Mouse (Mus musculus) erythroblast, embryonic 14.5 days (primary cell): Measurements from ENCODE around the gene Ppa2. TPM values are rescaled to one million over a fixed set of nuclear protein-coding genes. Genes with fewer than 3 reads are reported as not detected.

Experiments
- H3K27me3 ChIP-seq: 2 replicates; pipeline ENCODE4 v1.6.1; 2012; ENCODE audit warnings: inconsistent platforms; ENCODE audit not compliant: control insufficient read depth
- H3K36me3 ChIP-seq: 2 replicates; pipeline ENCODE4 v1.6.1; 2012; ENCODE audit warnings: mild to moderate bottlenecking, inconsistent platforms; ENCODE audit not compliant: control insufficient read depth
- H3K4me1 ChIP-seq: 2 replicates; pipeline ENCODE4 v1.6.1; 2012; ENCODE audit warnings: inconsistent platforms; ENCODE audit not compliant: control insufficient read depth
- H3K4me3 ChIP-seq: replicated peaks from 2 replicates; pipeline ENCODE3; 2012; ENCODE audit warnings: moderate library complexity, mild to moderate bottlenecking, inconsistent platforms
- H3K9me3 ChIP-seq: 2 replicates; pipeline ENCODE4 v1.6.1; 2012; ENCODE audit warnings: low read length, inconsistent platforms, mixed read lengths; ENCODE audit not compliant: control insufficient read depth
- GATA1 ChIP-seq: IDR thresholded peaks from 2 replicates; pipeline ENCODE4 v1.6.1; 2012; ENCODE audit warnings: low read length, inconsistent platforms, mixed read lengths
- TAL1 ChIP-seq: IDR thresholded peaks from 3 replicates; pipeline ENCODE4 v1.6.1; 2012; ENCODE audit warnings: low read length, inconsistent platforms, mixed read lengths
- polyA plus RNA-seq: library from polyadenylated mRNA; stranded (reverse); fragments of >175 nt; gene quantifications from 2 replicates; pipeline ENCODE4 v1.2.3, GENCODE M21; 2012

The Ppa2 gene
- polyA plus RNA-seq, 1 experiment: 1.5 TPM

DNA sequence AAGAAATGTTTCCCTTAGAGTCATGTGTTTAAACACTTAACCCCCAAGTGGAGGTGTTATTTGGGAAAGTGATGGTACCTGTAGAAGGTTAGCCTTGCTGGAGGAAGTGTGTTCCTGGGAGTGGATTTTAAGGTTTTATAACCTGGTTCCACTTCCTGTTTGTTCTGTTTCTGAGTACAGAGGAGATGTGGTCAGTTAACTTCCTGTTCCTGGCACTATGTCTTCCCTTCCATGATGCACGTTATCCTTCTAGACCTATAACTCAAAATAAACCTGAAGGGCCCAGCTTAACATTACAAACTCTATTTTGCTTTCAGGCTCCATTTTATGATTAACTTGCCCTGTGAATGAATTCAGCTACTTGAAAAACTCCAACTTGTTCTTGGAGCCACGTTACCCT is 84.6 kb downstream of the Ppa2 start:
- Histone ChIP-seq H3K4me1 (no peaks in the 10 kb centered on the region), H3K36me3 (no peaks in the 10 kb centered on the region), H3K27me3 (no peaks in the 10 kb centered on the region), H3K9me3 (peaks cover 1% of the 10 kb centered on the region; the same call in 1 of the 2 replicates), H3K4me3 (no peak overlapping the region)
- TF ChIP-seq GATA1: no peak
- no peak for TF ChIP-seq TAL1

DNA sequence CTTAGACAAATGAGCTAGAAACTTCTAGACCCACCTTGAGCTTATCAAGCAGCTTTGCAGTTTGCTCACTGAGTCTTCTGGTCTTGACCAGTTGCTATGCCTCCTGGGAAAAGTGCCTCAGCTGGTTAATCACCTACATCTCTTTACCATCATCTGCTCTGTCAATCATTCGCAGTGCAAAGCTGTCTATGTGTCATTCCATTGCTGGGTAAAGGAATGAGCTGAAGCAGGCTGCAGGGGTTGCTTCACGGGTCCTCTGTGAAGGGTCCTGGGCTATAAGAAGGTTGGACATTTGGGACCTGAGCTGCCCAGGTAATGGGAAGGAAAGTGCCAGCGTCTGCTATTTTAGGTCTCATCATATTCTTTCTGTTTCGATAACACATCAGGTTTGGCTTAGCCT is 93.9 kb downstream of the Ppa2 start:
- no peak overlapping the region for H3K4me3 ChIP-seq
- no peaks in the 10 kb centered on the region for H3K36me3 ChIP-seq
- no peaks in the 10 kb centered on the region for H3K4me1 ChIP-seq
- TF ChIP-seq GATA1: no peak
- no peak for TF ChIP-seq TAL1
- no peaks in the 10 kb centered on the region for H3K27me3 ChIP-seq
- no peaks in the 10 kb centered on the region for H3K9me3 ChIP-seq

DNA sequence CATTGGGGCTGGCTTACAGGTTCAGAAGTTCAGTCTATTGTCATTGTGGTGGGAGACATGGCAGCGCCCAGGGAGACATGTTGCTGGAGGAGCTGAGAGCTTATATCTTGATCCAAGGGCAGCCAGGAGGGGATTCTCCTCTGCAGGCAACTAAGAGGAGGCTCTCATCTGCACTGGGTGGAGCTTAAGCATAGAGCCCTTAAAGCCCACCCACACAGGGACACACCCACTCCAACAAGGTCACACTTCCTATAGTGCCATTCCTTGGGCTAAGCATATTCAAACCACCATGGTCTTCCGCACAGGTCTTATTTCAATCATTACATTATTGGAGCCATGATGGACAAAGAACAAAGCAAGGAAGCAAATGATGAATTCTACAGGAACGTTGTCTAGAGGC is 95.7 kb downstream of the Ppa2 start:
- no peaks in the 10 kb centered on the region for H3K27me3 ChIP-seq
- H3K36me3 ChIP-seq: no peaks in the 10 kb centered on the region
- H3K4me1 ChIP-seq: no peaks in the 10 kb centered on the region
- TF ChIP-seq GATA1: no peak
- TF ChIP-seq TAL1: no peak
- no peak overlapping the region for H3K4me3 ChIP-seq
- no peaks in the 10 kb centered on the region for H3K9me3 ChIP-seq

DNA sequence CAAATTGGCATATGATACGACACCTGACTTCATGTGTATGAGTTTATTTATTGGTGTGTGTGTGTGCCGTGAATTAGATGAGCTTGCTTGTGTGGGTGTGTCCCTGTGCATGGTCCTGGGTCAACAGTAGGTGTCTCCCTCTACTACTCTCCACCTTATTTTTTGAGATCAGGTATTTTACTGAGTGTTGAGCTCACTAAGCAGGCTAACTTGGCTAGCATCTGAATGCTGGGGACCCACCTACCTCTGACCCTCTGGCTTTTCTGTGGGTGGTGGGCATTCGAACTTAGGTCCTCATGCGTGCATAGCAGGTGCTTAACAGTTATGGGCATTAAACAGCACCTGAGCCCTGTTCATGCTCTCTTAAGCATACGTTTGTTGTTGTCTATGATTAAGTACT is 96.3 kb downstream of the Ppa2 start:
- Histone ChIP-seq H3K36me3 (no peaks in the 10 kb centered on the region), H3K27me3 (no peaks in the 10 kb centered on the region), H3K4me1 (no peaks in the 10 kb centered on the region), H3K4me3 (no peak overlapping the region), H3K9me3 (no peaks in the 10 kb centered on the region)
- no peak for TF ChIP-seq GATA1
- TF ChIP-seq TAL1: no peak

DNA sequence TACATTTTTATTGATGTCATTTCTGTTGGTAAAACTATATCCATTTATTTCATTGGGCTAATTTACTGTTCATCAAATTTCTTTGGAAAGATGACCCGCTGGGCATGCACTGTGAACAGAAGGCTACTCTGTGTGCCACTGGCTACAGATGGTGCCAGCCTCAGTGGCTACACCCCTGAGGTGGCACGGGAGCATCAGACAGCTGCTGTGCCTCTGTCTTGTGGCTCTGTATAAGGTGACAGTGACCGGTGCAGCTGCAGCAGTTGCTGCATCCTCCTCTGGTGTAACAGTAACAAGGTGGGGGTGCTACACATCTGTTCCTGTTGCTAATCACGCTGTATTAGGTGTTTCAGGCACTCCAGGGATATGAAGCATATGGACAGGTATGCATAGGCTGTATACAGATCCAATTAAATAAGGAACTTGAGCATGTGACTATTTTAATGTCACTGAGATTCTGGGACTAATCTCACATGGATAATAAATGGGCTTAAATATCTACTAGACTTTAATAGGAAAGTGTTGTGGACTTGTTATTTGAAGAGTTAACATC is 101.3 kb downstream of the Ppa2 start:
- no peaks in the 10 kb centered on the region for H3K9me3 ChIP-seq
- no peak overlapping the region for H3K4me3 ChIP-seq
- no peaks in the 10 kb centered on the region for H3K4me1 ChIP-seq
- H3K36me3 ChIP-seq: no peaks in the 10 kb centered on the region
- TF ChIP-seq TAL1: no peak
- no peak for TF ChIP-seq GATA1
- H3K27me3 ChIP-seq: no peaks in the 10 kb centered on the region

DNA sequence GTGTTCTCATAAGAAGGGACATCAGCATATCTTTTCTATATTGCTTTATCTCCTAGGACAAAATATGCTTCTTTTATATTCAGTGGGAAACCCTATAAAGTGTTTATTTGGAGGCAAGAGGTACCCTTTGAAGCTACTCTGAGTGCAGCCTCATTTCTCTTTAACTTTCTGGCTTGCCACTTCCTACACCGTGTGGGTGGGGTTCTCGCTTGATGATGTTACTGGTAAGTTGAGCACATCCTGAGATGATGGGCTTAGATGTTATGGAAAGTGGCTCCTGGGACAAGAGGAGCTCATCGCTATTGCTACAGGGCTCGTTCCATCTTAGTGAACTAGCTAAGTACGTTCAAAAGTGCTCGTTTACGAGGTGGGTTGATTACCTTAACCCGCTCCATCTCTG is 101.9 kb downstream of the Ppa2 start:
- Histone ChIP-seq H3K4me3 (no peak overlapping the region), H3K9me3 (no peaks in the 10 kb centered on the region), H3K36me3 (no peaks in the 10 kb centered on the region), H3K4me1 (no peaks in the 10 kb centered on the region), H3K27me3 (no peaks in the 10 kb centered on the region)
- TF ChIP-seq GATA1 (no peak), TAL1 (no peak)

DNA sequence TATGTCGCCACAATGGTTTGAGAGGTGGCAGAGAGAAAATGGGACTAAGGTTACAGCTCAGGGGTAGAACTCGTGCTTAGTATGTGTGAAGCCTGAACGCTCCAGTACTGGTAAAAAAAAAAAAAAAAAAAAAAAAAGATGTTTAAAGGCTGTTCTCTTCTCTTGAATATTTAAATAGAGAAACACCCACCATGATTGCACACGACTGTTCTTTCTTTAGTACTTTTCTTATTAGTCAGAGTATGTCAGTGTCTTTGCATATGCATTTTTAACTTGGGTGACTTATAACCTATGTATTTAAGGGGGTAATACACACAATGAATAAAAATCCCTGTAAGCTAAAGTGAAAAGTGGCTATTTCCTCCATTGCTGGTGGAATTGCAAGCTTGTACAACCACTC is 104.8 kb downstream of the Ppa2 start:
- Histone ChIP-seq H3K27me3 (no peaks in the 10 kb centered on the region), H3K9me3 (no peaks in the 10 kb centered on the region), H3K4me3 (no peak overlapping the region), H3K4me1 (no peaks in the 10 kb centered on the region), H3K36me3 (no peaks in the 10 kb centered on the region)
- TF ChIP-seq TAL1 (no peak), GATA1 (no peak)

DNA sequence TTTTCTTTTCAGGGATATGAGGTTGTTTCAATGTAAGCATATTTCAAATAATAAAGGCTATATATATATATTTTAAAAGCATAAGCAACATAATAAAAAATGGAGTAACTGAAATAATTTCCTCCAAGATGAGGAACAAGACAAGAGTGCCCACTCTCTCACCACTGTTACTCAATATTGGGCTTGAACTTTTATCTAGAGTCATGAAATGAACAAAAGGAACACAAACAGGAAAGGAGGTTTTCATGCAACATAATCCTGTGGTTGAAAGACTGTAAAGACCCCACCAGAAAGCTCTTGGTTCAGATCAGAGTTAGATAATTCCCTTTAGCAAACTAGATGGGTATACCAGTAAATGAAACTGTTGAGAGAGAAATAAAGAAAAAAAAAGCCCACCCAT is 113.2 kb downstream of the Ppa2 start:
- TF ChIP-seq GATA1 (no peak), TAL1 (no peak)
- no peak overlapping the region for H3K4me3 ChIP-seq
- H3K4me1 ChIP-seq: no peaks in the 10 kb centered on the region
- H3K36me3 ChIP-seq: no peaks in the 10 kb centered on the region
- no peaks in the 10 kb centered on the region for H3K27me3 ChIP-seq
- H3K9me3 ChIP-seq: no peaks in the 10 kb centered on the region

Other genes starting within 250 kb of the Ppa2 start
- gene Ints12, start 218.3 kb upstream of the Ppa2 start, polyA plus RNA-seq: 0.32 and 0.35 TPM in 2 replicates
- gene Gstcd, start 218.1 kb upstream of the Ppa2 start, polyA plus RNA-seq: 0.38 and 0.44 TPM in 2 replicates
- not detected in 2 replicates for gene Arhgef38, start 75.2 kb upstream of the Ppa2 start, polyA plus RNA-seq
- 0.01 and 0.05 TPM in 2 replicates for gene Tet2, start 235.0 kb downstream of the Ppa2 start, polyA plus RNA-seq